Mouse (Mus musculus) liver, embryonic 16.5 days (tissue): ENCODE measurements around the gene Ppm1n. TPM values are rescaled to one million over a fixed set of nuclear protein-coding genes. Genes with fewer than 3 reads are reported as not detected.
A peak's percentile ranks its signal among the peaks of the same experiment; 100 is the strongest.
"Not testable (repeated sequence)": the region's sequence is repeated elsewhere in the genome, so short reads cannot be mapped to it uniquely, and the experiment has no call there.

Experiments
- ATAC-seq: fragments of 200-750 bp; cut with Nextera tagmentation; 2 replicates; pipeline ENCODE4 v1.8.0; 2017; ENCODE audit warnings: low read depth, mild to moderate bottlenecking, moderate number of reproducible peaks, moderate library complexity
- H3K27ac ChIP-seq: fragments of 300-500 bp; sonication (generic); 2 replicates; pipeline ENCODE4 v1.5.1; 2014; ENCODE audit warnings: mild to moderate bottlenecking, low read length
- H3K27me3 ChIP-seq: fragments of 300-500 bp; sonication (generic); 2 replicates; pipeline ENCODE4 v1.6.1; 2014; ENCODE audit warnings: low read depth, low read length, mixed read lengths; ENCODE audit not compliant: control insufficient read depth, insufficient read depth
- H3K36me3 ChIP-seq: fragments of 300-500 bp; sonication (generic); 2 replicates; pipeline ENCODE4 v1.6.1; 2014; ENCODE audit warnings: mild to moderate bottlenecking; ENCODE audit not compliant: control insufficient read depth, insufficient read depth
- H3K4me1 ChIP-seq: fragments of 300-500 bp; sonication (generic); 2 replicates; pipeline ENCODE4 v1.6.1; 2014; ENCODE audit warnings: low read depth, low read length, mixed read lengths; ENCODE audit not compliant: control insufficient read depth
- H3K4me2 ChIP-seq: fragments of 300-500 bp; sonication (generic); 2 replicates; pipeline ENCODE4 v1.6.1; 2014; ENCODE audit warnings: low read depth, low read length, mixed read lengths
- H3K4me3 ChIP-seq: fragments of 300-500 bp; sonication (generic); 2 replicates; pipeline ENCODE4 v1.5.1; 2014; ENCODE audit warnings: low read depth, mild to moderate bottlenecking, low read length
- H3K9ac ChIP-seq: fragments of 300-500 bp; sonication (generic); 2 replicates; pipeline ENCODE4 v1.6.1; 2014; ENCODE audit warnings: low read depth, low read length
- H3K9me3 ChIP-seq: fragments of 300-500 bp; sonication (generic); replicated peaks from 2 replicates; pipeline ENCODE4 v1.6.1; 2016; ENCODE audit warnings: low read length; ENCODE audit not compliant: control insufficient read depth
- WGBS: fragments of 180-500 bp; shearing (Covaris S2); extraction: QIAGEN DNeasy Blood & Tissue Kit; methylation state at CpG from one replicate; pipeline ENCODE4 v1.1.7; 2014; ENCODE audit not compliant: insufficient replicate concordance; 5-methylcytosine and 5-hydroxymethylcytosine counted together
- polyA plus RNA-seq: library from polyadenylated mRNA; unstranded; fragments of >200 nt; fragmentation: Nextera tagmentation; extraction: Ambion mirVana; gene quantifications from 2 replicates; pipeline ENCODE4 v1.2.1, GENCODE M21; 2015

Gene Ppm1n
- polyA plus RNA-seq, 1 experiment from 2014 or later = 0.11 TPM

DNA sequence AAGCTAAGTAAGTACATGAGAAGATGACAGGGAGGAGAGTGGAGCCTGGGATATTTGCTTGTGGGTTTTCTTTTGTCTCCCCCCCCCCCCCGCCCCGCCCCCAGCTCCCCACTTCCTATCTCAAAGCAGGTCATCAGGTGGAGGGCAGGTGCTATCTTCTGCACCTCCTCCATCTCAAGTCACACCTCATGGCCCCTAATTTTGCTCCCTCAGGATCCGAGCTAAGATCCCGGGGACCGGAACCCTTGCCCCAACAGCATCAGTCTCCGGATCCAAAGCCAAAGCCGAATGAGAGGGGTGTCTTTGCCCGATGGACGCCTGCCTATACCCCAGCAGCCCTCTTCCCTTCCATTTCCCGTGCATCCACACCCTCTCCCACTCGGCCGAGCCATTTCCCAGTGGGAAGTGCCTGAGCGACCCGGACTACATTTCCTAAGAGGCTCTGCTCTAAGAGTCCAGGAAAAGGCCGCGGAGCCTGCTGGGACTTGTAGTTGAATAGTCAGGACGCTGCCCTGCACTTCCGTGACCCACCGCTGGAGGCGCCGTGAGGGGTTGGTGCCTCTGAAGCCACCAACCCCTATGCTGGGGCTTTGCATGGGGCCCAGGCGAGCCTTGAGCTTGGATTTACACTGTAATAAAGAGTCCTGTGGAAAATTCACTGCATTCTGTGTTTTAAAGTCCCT lies 15.8 kb upstream of the Ppm1n start:
- H3K27ac ChIP-seq = no peak overlapping the region
- peak overlapping the region; percentile 56 for H3K4me2 ChIP-seq
- whole genome bisulfite sequencing = 11% methylated on average over 20 of the region's 22 CpGs
- H3K4me1 ChIP-seq = peaks cover 20% of the 10 kb centered on the region
- no peaks in the 10 kb centered on the region for H3K9me3 ChIP-seq
- ATAC-seq = peak; percentile 44
- H3K4me3 ChIP-seq = peak overlapping the region; percentile 45
- H3K27me3 ChIP-seq = no peaks in the 10 kb centered on the region
- 0 out of 2 replicates have a peak overlapping the region, but pooled peaks have one; percentile 15 for H3K9ac ChIP-seq
- H3K36me3 ChIP-seq = no peaks in the 10 kb centered on the region

DNA sequence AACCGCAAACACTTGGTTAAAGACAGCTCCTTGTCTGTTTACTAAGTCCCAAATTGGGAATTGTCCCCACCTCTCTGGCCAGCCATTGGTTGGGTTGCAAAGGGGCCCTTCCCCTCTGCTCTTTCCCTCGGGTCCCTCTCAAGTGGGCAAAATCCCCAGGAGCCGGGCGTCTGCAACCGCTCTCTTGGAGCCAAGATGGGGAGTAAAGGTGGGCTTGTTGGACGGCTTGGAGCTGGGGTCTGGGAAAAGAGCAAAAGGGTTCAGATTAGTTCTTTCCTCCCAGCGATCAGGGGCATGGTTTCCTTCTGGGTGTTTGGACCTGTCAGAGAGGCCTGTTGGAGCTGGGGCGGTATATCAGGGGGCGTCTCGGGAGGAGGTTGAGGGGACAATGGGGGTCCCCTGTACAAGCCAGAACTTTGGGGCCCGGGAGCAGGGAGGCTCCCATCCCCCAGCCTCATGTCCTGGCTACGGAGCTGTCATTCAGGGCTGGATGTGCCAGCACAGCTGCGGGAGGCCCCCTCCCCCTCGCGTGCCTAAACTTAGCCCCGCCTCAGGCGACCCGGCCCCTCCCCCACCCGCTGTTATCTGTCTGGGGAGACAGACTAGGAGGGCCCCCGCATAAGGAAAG lies 11.2 kb upstream of the Ppm1n start:
- ATAC-seq = peak; percentile 66
- Histone ChIP-seq H3K27ac (no peak overlapping the region), H3K36me3 (no peaks in the 10 kb centered on the region), H3K4me2 (peak overlapping the region; percentile 76), H3K9ac (peak overlapping the region; percentile 45), H3K4me3 (peak overlapping the region; percentile 50), H3K4me1 (peaks cover 20% of the 10 kb centered on the region), H3K27me3 (peaks cover 5% of the 10 kb centered on the region), H3K9me3 (no peaks in the 10 kb centered on the region)
- 1% methylated on average over 20 of the region's 20 CpGs for WGBS

DNA sequence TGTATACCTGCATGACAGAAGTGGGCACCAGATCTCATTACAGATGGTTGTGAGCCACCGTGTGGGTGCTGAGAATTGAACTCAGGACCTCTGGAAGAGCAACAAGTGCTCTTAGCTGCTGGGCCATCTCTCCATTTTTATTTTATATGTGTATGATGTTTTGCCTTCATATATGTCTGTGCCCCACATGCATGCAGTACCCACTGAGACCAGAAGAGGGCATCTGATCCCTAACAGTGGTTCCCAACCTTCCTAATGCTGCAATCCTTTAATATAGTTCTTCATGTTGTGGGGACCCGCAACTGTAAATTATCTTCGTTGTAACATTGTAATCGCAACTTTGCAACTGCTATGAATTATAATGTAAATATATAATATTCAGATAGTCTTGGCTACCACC lies 4.9 kb upstream of the Ppm1n start:
- no peaks in the 10 kb centered on the region for H3K9me3 ChIP-seq
- peaks cover 44% of the 10 kb centered on the region for H3K27me3 ChIP-seq
- no peak overlapping the region for H3K4me2 ChIP-seq
- ATAC-seq = no peak
- no peak overlapping the region for H3K9ac ChIP-seq
- H3K4me1 ChIP-seq = peaks cover 18% of the 10 kb centered on the region
- H3K36me3 ChIP-seq = no peaks in the 10 kb centered on the region
- 11% methylated on average over 4 of the region's 4 CpGs for WGBS
- no peak overlapping the region for H3K4me3 ChIP-seq
- no peak overlapping the region for H3K27ac ChIP-seq

DNA sequence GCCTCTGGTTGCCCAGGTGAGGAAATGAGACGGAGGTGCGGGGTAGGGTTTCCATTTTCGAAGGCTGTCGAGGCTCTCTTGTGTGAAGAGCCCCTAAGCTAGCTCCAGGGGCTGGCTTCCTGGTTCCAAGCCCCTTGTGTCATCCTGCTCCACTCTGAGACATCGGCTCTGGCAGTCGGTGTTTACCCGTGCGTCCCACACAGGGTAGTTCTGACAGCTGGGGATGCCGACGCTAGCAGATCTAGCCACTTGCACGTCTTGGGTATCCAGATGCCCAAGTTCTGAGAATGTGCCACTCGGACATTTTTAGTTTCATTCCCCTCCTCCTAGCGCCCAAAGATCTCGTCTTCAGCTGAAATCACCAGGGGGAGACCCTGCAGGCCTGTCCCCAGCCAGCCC lies 3.5 kb upstream of the Ppm1n start:
- H3K9ac ChIP-seq = no peak overlapping the region
- peaks cover 57% of the 10 kb centered on the region for H3K27me3 ChIP-seq
- H3K36me3 ChIP-seq = no peaks in the 10 kb centered on the region
- no peak overlapping the region for H3K27ac ChIP-seq
- no peak for ATAC-seq
- no peak overlapping the region for H3K4me3 ChIP-seq
- no peaks in the 10 kb centered on the region for H3K9me3 ChIP-seq
- H3K4me2 ChIP-seq = peak overlapping the region; percentile 80; the same call in 1 of the 2 replicates
- 34% methylated on average over 14 of the region's 14 CpGs for WGBS
- peaks cover 18% of the 10 kb centered on the region for H3K4me1 ChIP-seq

DNA sequence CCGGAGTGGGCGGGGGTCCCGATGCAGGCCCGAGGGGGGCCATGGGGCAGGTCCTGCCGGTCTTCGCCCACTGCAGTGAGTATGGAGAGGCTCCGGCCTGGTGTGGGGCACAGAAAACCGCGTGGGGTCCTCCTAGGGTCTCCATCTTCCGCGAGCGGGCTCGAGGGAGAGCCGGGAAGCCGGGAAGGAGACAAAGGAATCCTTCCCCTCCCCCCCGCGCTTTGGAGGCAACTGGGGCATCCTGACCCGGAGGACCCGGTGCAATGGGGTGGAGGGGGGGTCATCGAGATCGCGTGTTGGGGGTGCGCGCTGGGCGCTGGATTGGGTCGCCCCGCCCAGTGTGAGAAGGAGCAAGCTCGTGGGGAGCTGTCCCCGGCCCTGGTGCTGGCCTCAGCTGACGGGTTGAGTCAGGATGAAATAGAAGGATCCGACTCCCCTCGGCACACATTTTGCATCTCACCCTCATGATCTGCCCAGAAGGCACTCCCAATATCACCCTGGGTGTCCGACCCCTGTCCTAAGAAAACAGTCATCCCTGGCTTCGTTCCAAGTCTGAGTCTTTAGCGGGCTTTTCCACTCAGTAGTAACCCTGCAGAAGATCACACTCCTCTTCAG lies 3.0 kb upstream of the Ppm1n start:
- Histone ChIP-seq H3K36me3 (no peaks in the 10 kb centered on the region), H3K4me2 (peak overlapping the region; percentile 80), H3K27me3 (peaks cover 62% of the 10 kb centered on the region), H3K4me3 (peak overlapping the region; percentile 64), H3K4me1 (peaks cover 18% of the 10 kb centered on the region), H3K9ac (peak overlapping the region; percentile 48), H3K9me3 (no peaks in the 10 kb centered on the region), H3K27ac (no peak overlapping the region)
- ATAC-seq = peak; percentile 35
- 2% methylated on average over 33 of the region's 35 CpGs for WGBS

DNA sequence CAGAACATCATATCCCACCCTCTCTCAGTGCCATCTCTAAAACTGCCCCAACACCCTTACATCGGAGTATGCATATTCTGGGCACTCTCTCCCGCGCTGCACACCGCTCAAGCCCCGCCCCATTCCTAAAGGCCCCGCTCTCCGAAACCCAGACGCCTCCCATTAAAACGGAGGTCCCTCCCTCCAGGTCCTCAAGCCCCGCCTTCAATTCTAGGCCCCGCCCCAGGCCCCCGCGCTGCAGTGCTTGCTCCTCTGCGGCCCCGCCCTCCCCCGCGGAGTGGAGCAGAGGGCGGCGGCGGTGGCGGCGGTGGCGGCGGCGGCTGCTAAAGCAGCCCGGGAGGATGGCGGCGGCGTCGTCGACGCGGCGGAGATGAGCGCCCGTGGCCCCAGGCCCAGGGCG lies 2.5 kb upstream of the Ppm1n start, which contains the start of gene Rtn2:
Gene Rtn2, plus strand, starts transcription at position 240 of the 400 bp plus-strand sequence.
- Histone ChIP-seq H3K27me3 (peaks cover 67% of the 10 kb centered on the region), H3K9me3 (no peaks in the 10 kb centered on the region), H3K4me2 (peak within 1 kb of the TSS; percentile 80), H3K9ac (peak within 1 kb of the TSS; percentile 48), H3K4me1 (peaks cover 18% of the 10 kb centered on the region), H3K4me3 (peak within 1 kb of the TSS; percentile 64), H3K27ac (no peak within 1 kb of the TSS; the same call in 1 of the 2 replicates), H3K36me3 (no peaks in the 10 kb centered on the region)
- ATAC-seq = peak; percentile 89
- under 1% methylated on average over 36 of the region's 37 CpGs for WGBS

DNA sequence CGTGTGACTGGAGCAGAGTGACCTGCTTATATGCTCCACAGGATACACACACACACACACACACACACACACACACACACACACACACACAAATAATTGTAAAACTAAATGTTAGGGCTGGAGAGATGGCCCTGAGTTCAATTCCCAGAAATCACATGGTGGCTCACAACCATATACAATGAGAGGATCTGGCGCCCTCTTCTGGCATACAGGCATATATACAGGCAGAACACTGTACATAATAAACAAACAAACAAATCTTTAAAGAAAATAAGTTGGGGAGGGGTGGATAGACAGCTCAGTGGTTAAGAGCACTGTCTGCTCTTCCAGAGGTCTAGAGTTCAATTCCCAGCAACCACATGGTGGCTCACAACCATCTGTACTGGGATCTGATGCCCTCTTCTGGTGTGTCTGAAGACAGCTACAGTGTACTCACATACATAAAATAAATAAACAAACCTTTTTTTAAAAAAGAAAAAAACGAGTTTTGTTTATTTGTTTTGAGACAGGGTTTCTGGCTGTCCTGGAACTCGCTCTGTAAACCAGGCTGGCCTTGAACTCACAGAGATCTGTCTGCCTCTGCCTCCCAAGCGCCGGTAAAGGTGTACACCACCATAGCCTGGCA lies 1.9 kb upstream of the Ppm1n start:
- peak overlapping the region; percentile 64 for H3K4me3 ChIP-seq
- ATAC-seq = peak; percentile 15
- H3K36me3 ChIP-seq, H3K27ac ChIP-seq, H3K9ac ChIP-seq, H3K9me3 ChIP-seq: not testable (repeated sequence)
- WGBS = 24% methylated on average over 6 of the region's 6 CpGs
- peaks cover 69% of the 10 kb centered on the region for H3K27me3 ChIP-seq
- H3K4me2 ChIP-seq = peak overlapping the region; percentile 80
- peaks cover 18% of the 10 kb centered on the region for H3K4me1 ChIP-seq

DNA sequence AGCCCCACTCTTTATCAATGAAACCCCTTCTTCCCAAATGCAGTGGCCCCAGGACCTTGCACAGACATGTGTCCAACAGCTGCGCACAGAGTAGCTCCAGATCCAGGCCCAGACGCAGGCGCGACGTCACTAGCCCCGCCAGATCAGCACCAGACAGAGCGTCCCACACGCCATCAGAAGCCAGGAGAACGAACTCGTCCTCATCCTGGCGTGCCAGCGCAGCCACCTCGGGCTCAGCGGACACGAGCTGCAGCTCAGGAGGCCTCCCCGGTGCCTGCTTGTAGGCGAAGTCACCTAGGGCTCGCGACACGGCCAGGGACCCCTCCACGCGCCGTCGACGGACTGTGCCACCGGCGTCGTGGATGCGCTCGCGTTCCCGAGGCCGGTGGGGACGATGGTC lies 812 bp downstream of the Ppm1n start:
- no peak overlapping the region for H3K9ac ChIP-seq
- H3K4me2 ChIP-seq = no peak overlapping the region
- no peak overlapping the region for H3K27ac ChIP-seq
- no peaks in the 10 kb centered on the region for H3K9me3 ChIP-seq
- H3K4me3 ChIP-seq = 0 out of 2 replicates have a peak overlapping the region, but pooled peaks have one; percentile 11
- H3K36me3 ChIP-seq = no peaks in the 10 kb centered on the region
- peaks cover 60% of the 10 kb centered on the region for H3K27me3 ChIP-seq
- H3K4me1 ChIP-seq = peaks cover 18% of the 10 kb centered on the region
- WGBS = 5% methylated on average over 34 of the region's 34 CpGs
- no peak for ATAC-seq
